21 mouse cellular contexts compared by ENCODE assay signal in genomic region chr2:154432696-154433095, GRCm38 (mm10). TPM values are rescaled to one million over a fixed set of nuclear protein-coding genes. Genes with fewer than 3 reads are reported as not detected.
DNase-seq lines count a peak whose midpoint lies in the region; ATAC-seq lines count a peak whose summit lies in the region.
"Had no signal": no experiment of that assay in that cellular context is flagged by ENCODE, and none has a peak within 500 bp of the region (broad histone marks: within the 10 kb centered on the region; RNA-seq: fewer than 3 reads in every experiment).

No protein-coding gene starts in this region.

- H3K27me3 ChIP-seq in forebrain, embryonic 14.5 days (replicated peaks; ENCODE audit: control insufficient read depth, insufficient read depth, low read length): no peaks in the 10 kb centered on the region
- H3K27me3 ChIP-seq: CH12.LX; forebrain, embryonic 13.5 days; hindbrain, embryonic 12.5 days; hindbrain, embryonic 15.5 days; Patski had no signal

- WGBS in forebrain, embryonic 14.5 days: 74% methylated on average over 2 of the region's 2 CpGs

- no peak overlapping the region for H3K27ac ChIP-seq in forebrain, embryonic 14.5 days (ENCODE audit: low read depth, low read length)
- H3K27ac ChIP-seq: forebrain, embryonic 10.5 days; gastrocnemius, adult 2 months; hindbrain, embryonic 12.5 days; hindbrain, embryonic 15.5 days had no signal

- H3K4me1 ChIP-seq in forebrain, embryonic 14.5 days (ENCODE audit: control insufficient read depth, insufficient read depth, low read length): peaks cover 10% of the 10 kb centered on the region

- no peak overlapping the region for H3K4me2 ChIP-seq in forebrain, embryonic 14.5 days (ENCODE audit: low read length)
- H3K4me2 ChIP-seq: forebrain, embryonic 13.5 days; heart, embryonic 11.5 days; hindbrain, embryonic 12.5 days; hindbrain, embryonic 15.5 days had no signal

- H3K36me3 ChIP-seq in forebrain, embryonic 14.5 days (ENCODE audit: control insufficient read depth, insufficient read depth, low read length): no peaks in the 10 kb centered on the region
- H3K36me3 ChIP-seq: forebrain, embryonic 10.5 days; G1E; hindbrain, embryonic 12.5 days; hindbrain, embryonic 15.5 days had no signal

- no peak for ATAC-seq in forebrain, embryonic 14.5 days
- ATAC-seq: forebrain, embryonic 13.5 days; forebrain, postnatal 0 days; Patski had no signal

- H3K4me3 ChIP-seq in forebrain, embryonic 14.5 days (ENCODE audit: low read depth, low read length): no peak overlapping the region
- H3K4me3 ChIP-seq: forebrain, embryonic 10.5 days; forebrain, embryonic 13.5 days; gastrocnemius, adult 2 months; hindbrain, embryonic 12.5 days; hindbrain, embryonic 15.5 days had no signal

- no peak overlapping the region for H3K9ac ChIP-seq in forebrain, embryonic 14.5 days (ENCODE audit: low read length)
- H3K9ac ChIP-seq: forebrain, embryonic 13.5 days; forebrain, postnatal 0 days; hindbrain, embryonic 12.5 days; hindbrain, embryonic 15.5 days had no signal

- peak; percentile 38 for DNase-seq in kidney, adult 11 months
- no peak for DNase-seq in kidney, postnatal 10 days
- peak; percentile 32 to 41 for DNase-seq in kidney, postnatal 36 days
- no peak for DNase-seq in kidney, postnatal 25 days
- peak; percentile 47 for DNase-seq in adipocyte (ENCODE audit: low spot score)
- no peak for DNase-seq in forebrain, embryonic 14.5 days (ENCODE audit: low spot score)
- DNase-seq: adrenal gland, adult 2 months; adrenal gland, postnatal 14 days; B cell, adult 2 months; gastrocnemius, adult 2 months; gastrocnemius, postnatal 14 days; heart, adult 11 months had no signal

- no peaks in the 10 kb centered on the region for H3K9me3 ChIP-seq in forebrain, embryonic 14.5 days (replicated peaks; ENCODE audit: control insufficient read depth, low read length)
- H3K9me3 ChIP-seq: forebrain, embryonic 10.5 days; forebrain, embryonic 13.5 days; G1E; hindbrain, embryonic 12.5 days; hindbrain, embryonic 15.5 days had no signal

RNA-seq across cellular contexts. Expression of gene Cbfa2t2, which starts 3.6 kb away (rescaled TPM):
- 51.9 and 59.4 TPM in 2 replicates for polyA plus RNA-seq in forebrain, embryonic 14.5 days (2014; fragmentation: Nextera tagmentation; extraction: Ambion mirVana)

RNA-seq across cellular contexts. Expression of gene Snta1, which starts 24.8 kb away (rescaled TPM):
- polyA plus RNA-seq in forebrain, embryonic 14.5 days (2014; fragmentation: Nextera tagmentation; extraction: Ambion mirVana): 2.6 and 4.6 TPM in 2 replicates
- polyA plus RNA-seq: G1E had no signal

RNA-seq across cellular contexts. Expression of gene Cdk5rap1, which starts 59.9 kb away (rescaled TPM):
- polyA plus RNA-seq in forebrain, embryonic 14.5 days (2014; fragmentation: Nextera tagmentation; extraction: Ambion mirVana): 18.8 and 24.1 TPM in 2 replicates

Comparison
In these comparisons a context has a peak if more than half of its experiments do, and no peak if none do; other contexts are left out.
1. DNase-seq: peak in kidney, adult 11 months (single experiment), kidney, postnatal 36 days (2 of 2) and adipocyte (single experiment); none in kidney, postnatal 10 days (single experiment), kidney, postnatal 25 days (0 of 2) and forebrain, embryonic 14.5 days (single experiment).